Mouse (Mus musculus): Measurements from ENCODE around the gene Slc22a18.

Slc22a18 gene

GRCm38 (mm10) chr7:143473347-143474101 lies at the start of gene Slc22a18:
TSS of gene Slc22a18 (plus strand) at chr7:143473736.
- DNase-seq, result no peak

- peak; percentile 95 for DNase-seq
These were observed 45.3 kb upstream of the Slc22a18 start for GRCm38 (mm10) chr7:143428142-143428813.

- DNase-seq, result no peak
These were observed 44.6 kb upstream of the Slc22a18 start for GRCm38 (mm10) chr7:143428814-143429499.

- no peak for DNase-seq
These were observed 40.9 kb upstream of the Slc22a18 start for GRCm38 (mm10) chr7:143432631-143433030.

- peak; percentile 49 for DNase-seq
These were observed 40.2 kb upstream of the Slc22a18 start for GRCm38 (mm10) chr7:143433331-143433730.

GRCm38 (mm10) chr7:143437231-143437893 lies 36.2 kb upstream of the Slc22a18 start:
- DNase-seq, result no peak

GRCm38 (mm10) chr7:143437894-143438581 lies 35.5 kb upstream of the Slc22a18 start:
- DNase-seq, result no peak

GRCm38 (mm10) chr7:143438965-143439364 lies 34.6 kb upstream of the Slc22a18 start:
- DNase-seq, result no peak

- DNase-seq, result no peak
These were observed 29.0 kb upstream of the Slc22a18 start for GRCm38 (mm10) chr7:143444580-143444954.

- no peak for DNase-seq
These were observed 28.4 kb upstream of the Slc22a18 start for GRCm38 (mm10) chr7:143444955-143445648.

- DNase-seq, result no peak
These were observed 27.7 kb upstream of the Slc22a18 start for GRCm38 (mm10) chr7:143445651-143446460.

- DNase-seq, result peak; percentile 83
These were observed 26.4 kb upstream of the Slc22a18 start for GRCm38 (mm10) chr7:143447130-143447529.

GRCm38 (mm10) chr7:143458963-143459331 lies 14.6 kb upstream of the Slc22a18 start:
- DNase-seq, result no peak

GRCm38 (mm10) chr7:143459332-143460211 lies 14.0 kb upstream of the Slc22a18 start:
- no peak for DNase-seq

GRCm38 (mm10) chr7:143460217-143460834 lies 13.2 kb upstream of the Slc22a18 start:
- DNase-seq, result no peak

GRCm38 (mm10) chr7:143460874-143461273 lies 12.7 kb upstream of the Slc22a18 start, which contains the start of gene Cdkn1c:
TSS of gene Cdkn1c (minus strand) at chr7:143461050.
- DNase-seq, result no peak

GRCm38 (mm10) chr7:143461294-143461870 lies 12.2 kb upstream of the Slc22a18 start:
- no peak for DNase-seq

GRCm38 (mm10) chr7:143461920-143462319 lies 11.6 kb upstream of the Slc22a18 start:
- DNase-seq, result no peak

- DNase-seq, result no peak
These were observed 11.0 kb upstream of the Slc22a18 start for GRCm38 (mm10) chr7:143462516-143462915.

All from cerebellum, adult 11 months (tissue).